Mouse (Mus musculus): Measurements from ENCODE around the gene Stim2. TPM values are rescaled to one million over a fixed set of nuclear protein-coding genes. Genes with fewer than 3 reads are reported as not detected.

Gene Stim2
- 15.3 TPM for polyA plus RNA-seq (2012; fragmentation: generic; extraction: Trizol)
- long read RNA-seq, experiment 1, full-length matches to known transcripts, result 25 of 37 reads
- long read RNA-seq, experiment 1, partial matches to known transcripts, result 10 of 37 reads
- long read RNA-seq, experiment 1, other reads (novel, unspliced or antisense), result 2 of 37 reads
- long read RNA-seq, experiment 2, full-length matches to known transcripts, result 9 of 17 reads
- long read RNA-seq, experiment 2, partial matches to known transcripts, result 8 of 17 reads
- long read RNA-seq, experiment 2, other reads (novel, unspliced or antisense), result 0 of 17 reads

GRCm38 (mm10) chr5:53998146-53998742 is at the start of gene Stim2:
Gene Stim2, plus strand, starts transcription at chr5:53998499.
- no peaks in the 10 kb centered on the region for H3K27me3 ChIP-seq (ENCODE audit: control insufficient read depth, insufficient read depth, insufficient read length)
- peak within 1 kb of the TSS; percentile 79 for H3K4me3 ChIP-seq (ENCODE audit: insufficient read depth, poor library complexity, severe bottlenecking)
- peaks cover 38% of the 10 kb centered on the region for H3K79me3 ChIP-seq (ENCODE audit: low read depth)
- peaks cover 47% of the 10 kb centered on the region for H3K79me2 ChIP-seq (ENCODE audit: control insufficient read depth, insufficient read depth)
- peak within 1 kb of the TSS; percentile 87 for H3ac ChIP-seq (ENCODE audit: control insufficient read depth, insufficient read length, low read depth)
- no peaks in the 10 kb centered on the region for H3K36me3 ChIP-seq (ENCODE audit: control insufficient read depth, insufficient read depth)
- TF ChIP-seq CTCF (IDR thresholded peaks at IDR 0.05; ENCODE audit: control insufficient read depth, insufficient read depth, insufficient read length) (no peak), MAX (IDR thresholded peaks at IDR 0.05) (peak; percentile 61)

DNA sequence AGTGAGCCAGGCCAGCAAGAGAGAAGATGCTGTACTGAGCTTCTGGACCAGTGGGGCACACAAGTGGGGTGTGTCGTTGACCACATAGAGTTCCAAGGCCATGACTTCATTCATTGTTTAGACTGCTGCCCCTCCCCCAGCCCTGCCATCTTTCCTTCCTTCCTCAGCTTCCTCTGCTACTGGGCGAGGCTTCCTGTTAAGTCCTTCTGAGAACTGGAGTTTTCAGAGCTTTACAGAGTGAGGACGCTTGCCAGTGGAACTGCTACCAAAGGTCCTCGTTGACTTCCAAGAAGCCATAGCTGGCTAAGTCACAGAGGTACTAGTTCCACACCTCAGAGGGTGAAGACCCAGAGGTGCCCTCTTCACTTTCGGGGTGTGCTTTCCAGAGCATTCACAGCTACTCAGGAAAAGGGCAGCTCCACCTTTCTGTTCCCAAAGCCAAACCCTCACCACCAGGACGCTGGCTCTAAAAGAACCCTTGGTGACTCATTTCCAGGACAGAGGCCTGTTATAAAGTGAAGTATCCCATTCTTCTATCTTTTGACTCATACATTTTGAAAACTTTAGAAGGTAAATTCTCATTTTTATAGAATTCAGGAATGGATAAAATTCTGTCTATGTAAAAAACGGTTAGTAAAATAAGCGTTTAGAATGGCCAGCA is 49.6 kb upstream of the Stim2 start:
- no peak overlapping the region for H3K4me3 ChIP-seq (ENCODE audit: insufficient read depth, poor library complexity, severe bottlenecking)
- H3K79me3 ChIP-seq (ENCODE audit: low read depth), result no peaks in the 10 kb centered on the region
- H3K79me2 ChIP-seq (ENCODE audit: control insufficient read depth, insufficient read depth), result no peaks in the 10 kb centered on the region
- H3ac ChIP-seq (ENCODE audit: control insufficient read depth, insufficient read length, low read depth), result no peak overlapping the region
- TF ChIP-seq FOSL1 (IDR thresholded peaks at IDR 0.05; ENCODE audit: insufficient read depth, low read length, poor library complexity, severe bottlenecking), result peak; percentile 61
- no peak for TF ChIP-seq CEBPB (IDR thresholded peaks at IDR 0.05; ENCODE audit: low read depth)
- TF ChIP-seq MYOG (IDR thresholded peaks at IDR 0.05; ENCODE audit: control insufficient read depth, extremely low read depth, insufficient read length), result no peak
- no peak for TF ChIP-seq USF1 (IDR thresholded peaks at IDR 0.05; ENCODE audit: low read depth)
- TF ChIP-seq MYOD1 (IDR thresholded peaks at IDR 0.05; ENCODE audit: control insufficient read depth, insufficient read length, low read depth), result no peak
- TF ChIP-seq MAX (IDR thresholded peaks at IDR 0.05), result peak; percentile 23
- TF ChIP-seq CTCF (IDR thresholded peaks at IDR 0.05; ENCODE audit: control insufficient read depth, insufficient read depth, insufficient read length), result no peak
- no peaks in the 10 kb centered on the region for H3K36me3 ChIP-seq (ENCODE audit: control insufficient read depth, insufficient read depth)
- no peaks in the 10 kb centered on the region for H3K27me3 ChIP-seq (ENCODE audit: control insufficient read depth, insufficient read depth, insufficient read length)

DNA sequence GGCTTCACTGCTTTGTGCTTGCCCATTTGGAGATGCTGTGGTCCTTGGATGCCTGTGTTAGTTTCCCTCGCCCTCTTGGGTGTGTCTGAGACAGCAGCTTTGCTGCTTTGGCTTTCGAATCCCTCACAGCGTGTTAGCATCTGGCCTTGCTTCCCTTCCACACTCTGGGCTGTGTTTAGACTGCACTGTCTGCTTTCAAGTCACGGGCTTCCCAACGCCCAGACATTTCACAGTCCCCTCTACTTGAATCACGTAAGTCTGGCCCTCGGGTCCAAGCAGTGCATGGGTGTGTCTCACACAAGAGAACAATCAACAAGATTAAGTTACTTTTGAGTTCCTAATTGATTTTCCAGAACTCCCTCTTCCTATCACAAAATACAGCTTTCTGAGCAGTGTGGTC is 48.1 kb upstream of the Stim2 start:
- H3K79me2 ChIP-seq (ENCODE audit: control insufficient read depth, insufficient read depth), result no peaks in the 10 kb centered on the region
- no peaks in the 10 kb centered on the region for H3K36me3 ChIP-seq (ENCODE audit: control insufficient read depth, insufficient read depth)
- H3ac ChIP-seq (ENCODE audit: control insufficient read depth, insufficient read length, low read depth), result no peak overlapping the region
- TF ChIP-seq MAX (IDR thresholded peaks at IDR 0.05) (no peak), CEBPB (IDR thresholded peaks at IDR 0.05; ENCODE audit: low read depth) (no peak), MYOD1 (IDR thresholded peaks at IDR 0.05; ENCODE audit: control insufficient read depth, insufficient read length, low read depth) (no peak), FOSL1 (IDR thresholded peaks at IDR 0.05; ENCODE audit: insufficient read depth, low read length, poor library complexity, severe bottlenecking) (no peak), MYOG (IDR thresholded peaks at IDR 0.05; ENCODE audit: control insufficient read depth, extremely low read depth, insufficient read length) (no peak), USF1 (IDR thresholded peaks at IDR 0.05; ENCODE audit: low read depth) (no peak), CTCF (IDR thresholded peaks at IDR 0.05; ENCODE audit: control insufficient read depth, insufficient read depth, insufficient read length) (no peak)
- no peaks in the 10 kb centered on the region for H3K27me3 ChIP-seq (ENCODE audit: control insufficient read depth, insufficient read depth, insufficient read length)
- H3K4me3 ChIP-seq (ENCODE audit: insufficient read depth, poor library complexity, severe bottlenecking), result no peak overlapping the region
- no peaks in the 10 kb centered on the region for H3K79me3 ChIP-seq (ENCODE audit: low read depth)

- Histone ChIP-seq H3K79me2 (ENCODE audit: control insufficient read depth, insufficient read depth) (no peaks in the 10 kb centered on the region), H3K79me3 (ENCODE audit: low read depth) (no peaks in the 10 kb centered on the region), H3K36me3 (ENCODE audit: control insufficient read depth, insufficient read depth) (no peaks in the 10 kb centered on the region), H3K27me3 (ENCODE audit: control insufficient read depth, insufficient read depth, insufficient read length) (no peaks in the 10 kb centered on the region), H3K4me3 (ENCODE audit: insufficient read depth, poor library complexity, severe bottlenecking) (no peak overlapping the region), H3ac (ENCODE audit: control insufficient read depth, insufficient read length, low read depth) (no peak overlapping the region)
- no peak for TF ChIP-seq MYOD1 (IDR thresholded peaks at IDR 0.05; ENCODE audit: control insufficient read depth, insufficient read length, low read depth)
- TF ChIP-seq FOSL1 (IDR thresholded peaks at IDR 0.05; ENCODE audit: insufficient read depth, low read length, poor library complexity, severe bottlenecking), result peak; percentile 6
- no peak for TF ChIP-seq MYOG (IDR thresholded peaks at IDR 0.05; ENCODE audit: control insufficient read depth, extremely low read depth, insufficient read length)
- TF ChIP-seq USF1 (IDR thresholded peaks at IDR 0.05; ENCODE audit: low read depth), result no peak
- TF ChIP-seq CTCF (IDR thresholded peaks at IDR 0.05; ENCODE audit: control insufficient read depth, insufficient read depth, insufficient read length), result no peak
- TF ChIP-seq MAX (IDR thresholded peaks at IDR 0.05), result no peak
- no peak for TF ChIP-seq CEBPB (IDR thresholded peaks at IDR 0.05; ENCODE audit: low read depth)
Measured at GRCm38 (mm10) chr5:53953216-53953615, 45.1 kb upstream of the Stim2 start.

GRCm38 (mm10) chr5:53953797-53954196 is 44.5 kb upstream of the Stim2 start:
- Histone ChIP-seq H3ac (ENCODE audit: control insufficient read depth, insufficient read length, low read depth) (no peak overlapping the region), H3K79me3 (ENCODE audit: low read depth) (no peaks in the 10 kb centered on the region), H3K36me3 (ENCODE audit: control insufficient read depth, insufficient read depth) (no peaks in the 10 kb centered on the region), H3K4me3 (ENCODE audit: insufficient read depth, poor library complexity, severe bottlenecking) (no peak overlapping the region), H3K79me2 (ENCODE audit: control insufficient read depth, insufficient read depth) (no peaks in the 10 kb centered on the region), H3K27me3 (ENCODE audit: control insufficient read depth, insufficient read depth, insufficient read length) (no peaks in the 10 kb centered on the region)
- TF ChIP-seq MYOD1 (IDR thresholded peaks at IDR 0.05; ENCODE audit: control insufficient read depth, insufficient read length, low read depth) (no peak), MAX (IDR thresholded peaks at IDR 0.05) (no peak), CEBPB (IDR thresholded peaks at IDR 0.05; ENCODE audit: low read depth) (no peak), CTCF (IDR thresholded peaks at IDR 0.05; ENCODE audit: control insufficient read depth, insufficient read depth, insufficient read length) (no peak), FOSL1 (IDR thresholded peaks at IDR 0.05; ENCODE audit: insufficient read depth, low read length, poor library complexity, severe bottlenecking) (no peak), USF1 (IDR thresholded peaks at IDR 0.05; ENCODE audit: low read depth) (no peak), MYOG (IDR thresholded peaks at IDR 0.05; ENCODE audit: control insufficient read depth, extremely low read depth, insufficient read length) (no peak)

Measured in C2C12 (cell line).